ENCODE assay signal across 8 mouse cellular contexts in genomic region chr9:110685591-110685990, GRCm38 (mm10). TPM values are rescaled to one million over a fixed set of nuclear protein-coding genes. Genes with fewer than 3 reads are reported as not detected.
DNase-seq lines count a peak whose midpoint lies in the region; ATAC-seq and TF ChIP-seq lines count a peak whose summit lies in the region.

No protein-coding gene starts in this region.

- 85% methylated on average over 5 of the region's 5 CpGs for WGBS in kidney, embryonic 14.5 days
- 19% methylated on average over 5 of the region's 5 CpGs for WGBS in liver, embryonic 14.5 days (ENCODE audit: insufficient replicate concordance)

- no peak overlapping the region for H3K9ac ChIP-seq in kidney, embryonic 14.5 days (ENCODE audit: low read depth, low read length)
- H3K9ac ChIP-seq in liver, embryonic 14.5 days (replicated peaks): no peak overlapping the region

- no peaks in the 10 kb centered on the region for H3K27me3 ChIP-seq in kidney, embryonic 14.5 days (ENCODE audit: control insufficient read depth, insufficient read depth, low read length)
- H3K27me3 ChIP-seq in Patski: no peaks in the 10 kb centered on the region
- no peaks in the 10 kb centered on the region for H3K27me3 ChIP-seq in liver, embryonic 14.5 days (ENCODE audit: control insufficient read depth, insufficient read depth, low read length)

- ATAC-seq in kidney, embryonic 14.5 days (ENCODE audit: low FRiP score, low TSS enrichment): 0 out of 2 replicates have a peak, but pooled peaks have one; percentile 16
- peak; percentile 5 for ATAC-seq in Patski
- 0 out of 2 replicates have a peak, but pooled peaks have one; percentile 15 for ATAC-seq in liver, embryonic 14.5 days (ENCODE audit: insufficient read depth)

- no peak overlapping the region for H3K27ac ChIP-seq in kidney, embryonic 14.5 days (ENCODE audit: low read depth, low read length)
- no peak overlapping the region for H3K27ac ChIP-seq in liver, embryonic 14.5 days

- DNase-seq in kidney, postnatal 4 days: no peak
- DNase-seq in CD4-positive helper T cell, adult 2 months (ENCODE audit: low read depth, low spot score): peak; percentile 55
- no peak for DNase-seq in Patski (ENCODE audit: low read depth, low spot score)
- DNase-seq in liver, embryonic 14.5 days (ENCODE audit: low read depth in 3 of 3, low spot score in 3 of 3): no peak
- no peak for DNase-seq in thymus, adult 18-20 months
- DNase-seq in kidney, postnatal 14 days: no peak
- no peak for DNase-seq in kidney, postnatal 10 days

- POLR2A ChIA-PET in Patski (lab: Charles Lee): interaction anchor here (0.5 to 1.6 kb wide), 3 partner anchors 14 to 31 kb away, joined by 3 to 7 read pairs (median 6); partner anchors contain the start of gene Nbeal2

- H3K36me3 ChIP-seq in kidney, embryonic 14.5 days (ENCODE audit: control insufficient read depth, insufficient read depth, low read length): no peaks in the 10 kb centered on the region; the same call in 1 of the 2 replicates
- H3K36me3 ChIP-seq in liver, embryonic 14.5 days (replicated peaks; ENCODE audit: control insufficient read depth, insufficient read depth, low read depth): no peaks in the 10 kb centered on the region

- in situ Hi-C loops in Patski (cut with MboI; ENCODE audit: low pct_unique_long_range_greater_than_20kb): no loop called here

- H3K9me3 ChIP-seq in kidney, embryonic 14.5 days (ENCODE audit: control insufficient read depth, low read length): no peaks in the 10 kb centered on the region
- no peaks in the 10 kb centered on the region for H3K9me3 ChIP-seq in liver, embryonic 14.5 days (ENCODE audit: control insufficient read depth, low read length)

- peaks cover 16% of the 10 kb centered on the region for H3K4me1 ChIP-seq in kidney, embryonic 14.5 days (ENCODE audit: control insufficient read depth, insufficient read depth, low read length)
- H3K4me1 ChIP-seq in liver, embryonic 14.5 days (replicated peaks; ENCODE audit: control insufficient read depth in 2 of 2, insufficient read depth in 2 of 2, low read length in 1 of 2): peaks cover 0 to 19% of the 10 kb centered on the region in 2 experiments; a peak in 2 of 4 replicates

- CTCF ChIA-PET in Patski (lab: Charles Lee): interaction anchor here (1.0 to 4.1 kb wide), 3 partner anchors 13 to 51 kb away, joined by 3 to 19 read pairs (median 5); no protein-coding TSS in a partner anchor

- no peak overlapping the region for H3K4me2 ChIP-seq in kidney, embryonic 14.5 days (replicated peaks; ENCODE audit: low read depth, low read length)
- no peak overlapping the region for H3K4me2 ChIP-seq in liver, embryonic 14.5 days (ENCODE audit: low read depth)

- no peak for TF ChIP-seq EP300 in liver, embryonic 14.5 days (IDR thresholded peaks at IDR 0.05; ENCODE audit: low read depth)

- H3K4me3 ChIP-seq in kidney, embryonic 14.5 days (ENCODE audit: low read length): no peak overlapping the region
- H3K4me3 ChIP-seq in liver, embryonic 14.5 days (ENCODE audit: insufficient read depth in 1 of 2, low read depth in 2 of 2, low read length in 2 of 2): no peak overlapping the region

- no peak for TF ChIP-seq CTCF in Patski (IDR thresholded peaks at IDR 0.05)
- TF ChIP-seq CTCF in liver, embryonic 14.5 days (IDR thresholded peaks at IDR 0.05; ENCODE audit: low read depth): no peak

RNA-seq across cellular contexts. Expression of gene Ccdc12, which starts 29.3 kb away (rescaled TPM):
- 160 and 193 TPM in 2 replicates for polyA plus RNA-seq in kidney, embryonic 14.5 days (2014; fragmentation: Nextera tagmentation; extraction: Ambion mirVana)
- 88.1 TPM for polyA plus RNA-seq in Patski (2021)
- polyA plus RNA-seq in liver, embryonic 14.5 days (2012; rRNA removed): 42.3 and 64.5 TPM in 2 replicates
- polyA plus RNA-seq in liver, embryonic 14.5 days (2014; fragmentation: Nextera tagmentation; extraction: Ambion mirVana): 60.4 and 66.0 TPM in 2 replicates

RNA-seq across cellular contexts. Expression of gene Nbeal2, which starts 31.6 kb away (rescaled TPM):
- polyA plus RNA-seq in kidney, embryonic 14.5 days (2014; fragmentation: Nextera tagmentation; extraction: Ambion mirVana): 2.6 and 4.8 TPM in 2 replicates
- 20.0 TPM for polyA plus RNA-seq in Patski (2021)
- 4.2 and 4.3 TPM in 2 replicates for polyA plus RNA-seq in liver, embryonic 14.5 days (2012; rRNA removed)
- 1.6 TPM in 2 replicates for polyA plus RNA-seq in liver, embryonic 14.5 days (2014; fragmentation: Nextera tagmentation; extraction: Ambion mirVana)

RNA-seq across cellular contexts. Expression of gene Myl3, which starts 56.1 kb away (rescaled TPM):
- 0.96 and 1.4 TPM in 2 replicates for polyA plus RNA-seq in kidney, embryonic 14.5 days (2014; fragmentation: Nextera tagmentation; extraction: Ambion mirVana)
- polyA plus RNA-seq in Patski (2021): 0.19 TPM
- polyA plus RNA-seq in liver, embryonic 14.5 days (2012; rRNA removed): 0.10 TPM in 1 of 2 replicates, not detected in the other
- 0.18 TPM in 1 of 2 replicates, not detected in the other for polyA plus RNA-seq in liver, embryonic 14.5 days (2014; fragmentation: Nextera tagmentation; extraction: Ambion mirVana)
